Mouse (Mus musculus): ENCODE results near the gene Map2k5. TPM values are rescaled to one million over a fixed set of nuclear protein-coding genes. Genes with fewer than 3 reads are reported as not detected.

Gene Map2k5
- polyA plus RNA-seq, 1 experiment = 38.0 TPM

DNA sequence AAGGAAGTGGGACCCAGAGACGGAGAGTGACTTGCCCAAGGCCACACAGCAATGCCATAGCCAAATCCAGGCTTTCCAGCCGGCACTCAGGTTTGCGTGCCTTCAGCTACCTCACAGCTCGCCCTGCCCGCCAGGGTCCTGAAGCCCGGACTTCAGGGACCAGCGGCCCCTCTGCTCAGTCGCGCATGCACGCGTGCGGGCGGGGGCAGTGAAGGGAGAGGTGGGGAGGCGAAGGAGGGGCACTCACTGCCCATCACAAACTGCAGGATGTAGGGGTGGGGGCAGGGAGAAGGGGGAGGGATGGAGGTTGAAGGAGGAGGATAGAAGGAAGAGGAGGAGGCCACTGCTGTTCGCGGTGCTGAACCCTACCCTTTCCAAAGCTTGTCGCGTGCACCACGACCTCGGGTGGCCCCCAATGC lies 230.8 kb downstream of the Map2k5 start:
- no peak for TF ChIP-seq CTCF (IDR thresholded peaks at IDR 0.05; ENCODE audit: insufficient read depth, low read length)
- TF ChIP-seq POLR2A (IDR thresholded peaks at IDR 0.05; ENCODE audit: borderline replicate concordance, extremely low read depth, low read depth, low read length) = no peak
- no peak overlapping the region for H3K4me3 ChIP-seq (replicated peaks; ENCODE audit: extremely low read depth, low read depth, low read length)
- WGBS = 1% methylated on average over 20 of the region's 20 CpGs
- no peak for DNase-seq
- peaks cover 4% of the 10 kb centered on the region; the same call in 1 of the 2 replicates for H3K4me1 ChIP-seq (ENCODE audit: control insufficient read depth, insufficient read depth, low read length)

DNA sequence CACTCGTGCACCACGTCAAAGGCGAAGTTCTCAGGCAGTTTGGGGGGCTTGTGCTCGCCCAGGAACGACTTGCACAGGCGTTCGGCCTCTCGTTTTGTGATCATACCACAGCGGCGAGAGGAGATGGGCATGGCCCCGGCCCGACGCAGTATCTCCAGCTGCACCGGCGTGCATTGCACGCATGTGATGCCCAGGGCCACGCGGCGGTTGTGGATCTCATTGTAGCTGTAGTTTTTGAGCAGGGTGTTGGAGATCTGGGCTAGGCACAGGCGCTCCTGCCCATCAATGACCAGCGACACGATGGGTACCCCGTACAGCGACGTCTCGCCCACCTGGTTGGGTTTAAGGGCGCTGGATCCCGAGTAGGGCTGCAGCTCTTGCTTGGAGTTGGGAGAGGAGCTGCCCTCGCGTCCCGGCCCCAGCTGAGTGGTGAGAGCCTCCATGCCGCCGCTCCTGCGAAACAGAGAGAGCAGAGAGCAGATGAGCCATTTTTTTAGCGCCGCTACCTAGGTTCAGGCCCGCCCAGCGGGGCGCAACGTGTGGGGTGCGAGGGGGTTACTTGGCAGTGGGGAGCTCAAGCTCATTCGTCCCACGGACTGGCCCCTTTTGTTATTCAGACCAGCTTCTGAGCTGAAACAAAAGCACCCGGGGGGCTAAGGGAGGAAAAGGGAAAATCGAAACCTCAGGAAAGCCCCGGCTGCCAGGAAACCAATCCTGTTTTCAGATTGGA lies 231.4 kb downstream of the Map2k5 start:
- TF ChIP-seq POLR2A (IDR thresholded peaks at IDR 0.05; ENCODE audit: borderline replicate concordance, extremely low read depth, low read depth, low read length) (no peak), CTCF (IDR thresholded peaks at IDR 0.05; ENCODE audit: insufficient read depth, low read length) (no peak)
- Histone ChIP-seq H3K4me1 (ENCODE audit: control insufficient read depth, insufficient read depth, low read length) (peaks cover 4% of the 10 kb centered on the region; the same call in 1 of the 2 replicates), H3K4me3 (replicated peaks; ENCODE audit: extremely low read depth, low read depth, low read length) (no peak overlapping the region)
- DNase-seq = no peak
- 1% methylated on average over 46 of the region's 46 CpGs for WGBS

DNA sequence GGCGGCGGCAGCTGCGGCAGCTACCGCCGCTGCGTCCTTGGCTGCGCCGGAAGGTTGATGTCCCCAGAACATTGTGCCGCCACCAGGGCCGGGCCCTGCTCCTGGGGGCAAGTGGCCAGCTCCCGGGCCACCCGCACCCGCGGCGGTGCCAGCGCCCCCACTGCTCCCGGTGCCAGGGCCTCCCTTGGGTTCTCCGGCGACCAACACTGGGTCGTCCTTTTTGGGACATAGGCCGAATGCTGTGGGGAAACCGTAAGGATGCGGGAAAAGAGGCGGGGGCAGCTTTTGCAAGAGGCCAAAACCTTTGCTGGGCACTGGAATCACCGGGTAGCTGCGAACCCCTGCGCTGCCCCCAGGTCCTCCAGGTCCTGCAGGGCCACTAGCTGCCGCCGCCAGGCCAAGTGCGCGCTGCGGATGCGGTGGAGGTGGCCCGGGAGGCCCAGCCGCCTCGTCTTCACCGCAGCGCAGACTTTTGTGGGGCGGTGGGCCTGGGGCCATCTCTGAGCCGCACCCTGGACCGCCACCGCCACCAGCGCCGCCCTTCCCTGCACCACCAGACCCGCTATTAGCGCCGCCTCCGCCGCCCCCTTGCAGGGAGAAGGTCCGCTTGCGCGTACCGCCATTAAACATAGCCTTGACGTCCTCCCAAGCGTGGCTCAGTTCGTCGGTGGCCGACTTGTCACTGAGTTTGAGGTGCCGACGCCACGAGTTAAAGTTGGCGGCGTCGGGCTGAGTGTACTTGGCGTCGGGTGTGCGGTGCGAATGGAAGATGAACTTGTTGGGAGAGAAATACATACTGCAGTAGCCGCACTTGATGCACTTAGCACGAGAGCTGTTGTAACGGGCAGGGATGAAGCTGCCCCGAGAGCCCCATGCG lies 232.2 kb downstream of the Map2k5 start:
- Histone ChIP-seq H3K4me1 (ENCODE audit: control insufficient read depth, insufficient read depth, low read length) (peaks cover 4% of the 10 kb centered on the region; the same call in 1 of the 2 replicates), H3K4me3 (replicated peaks; ENCODE audit: extremely low read depth, low read depth, low read length) (no peak overlapping the region)
- 1% methylated on average over 73 of the region's 73 CpGs for WGBS
- TF ChIP-seq CTCF (IDR thresholded peaks at IDR 0.05; ENCODE audit: insufficient read depth, low read length) (no peak), POLR2A (IDR thresholded peaks at IDR 0.05; ENCODE audit: borderline replicate concordance, extremely low read depth, low read depth, low read length) (no peak)
- DNase-seq = no peak

DNA sequence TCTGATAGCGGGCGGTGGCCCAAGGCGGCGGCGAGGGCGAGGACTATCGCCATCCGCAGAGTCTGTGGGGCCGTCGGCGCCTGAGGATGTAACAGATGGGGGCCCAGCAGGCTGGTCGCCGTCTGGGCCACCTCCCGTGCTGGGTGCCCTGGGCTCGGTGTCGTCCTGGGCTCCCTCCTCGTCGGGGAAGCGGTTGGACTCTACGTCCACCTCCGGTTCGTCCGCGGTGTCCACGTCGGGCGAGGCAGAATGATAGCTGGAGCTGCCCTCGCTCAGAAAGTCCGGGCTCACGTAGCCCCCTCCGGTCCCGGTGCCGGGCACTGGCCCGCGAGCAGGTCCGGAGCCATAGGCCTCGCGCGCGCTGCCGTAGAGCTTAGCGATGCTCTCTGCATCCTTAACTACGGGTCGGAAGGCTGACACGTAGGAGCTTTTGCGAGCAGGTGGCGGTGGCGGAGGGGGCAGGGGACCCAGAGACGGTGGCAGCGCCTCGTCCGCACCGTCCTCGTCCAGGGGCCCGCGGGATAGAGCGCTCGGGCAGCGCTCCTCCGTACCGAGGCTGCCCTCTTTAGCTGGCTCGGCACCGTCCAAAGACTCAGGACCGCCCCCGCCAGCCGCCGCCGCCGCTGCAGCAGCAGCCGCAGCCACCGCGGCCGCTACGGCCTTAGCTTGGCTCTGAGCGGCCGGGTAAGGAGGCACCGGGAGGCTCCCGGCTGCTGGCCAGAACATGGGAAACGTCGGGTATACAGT lies 233.0 kb downstream of the Map2k5 start:
- Histone ChIP-seq H3K4me1 (ENCODE audit: control insufficient read depth, insufficient read depth, low read length) (peaks cover 4% of the 10 kb centered on the region; the same call in 1 of the 2 replicates), H3K4me3 (replicated peaks; ENCODE audit: extremely low read depth, low read depth, low read length) (no peak overlapping the region)
- DNase-seq = no peak
- WGBS = 3% methylated on average over 80 of the region's 80 CpGs
- TF ChIP-seq POLR2A (IDR thresholded peaks at IDR 0.05; ENCODE audit: borderline replicate concordance, extremely low read depth, low read depth, low read length) (no peak), CTCF (IDR thresholded peaks at IDR 0.05; ENCODE audit: insufficient read depth, low read length) (no peak)

DNA sequence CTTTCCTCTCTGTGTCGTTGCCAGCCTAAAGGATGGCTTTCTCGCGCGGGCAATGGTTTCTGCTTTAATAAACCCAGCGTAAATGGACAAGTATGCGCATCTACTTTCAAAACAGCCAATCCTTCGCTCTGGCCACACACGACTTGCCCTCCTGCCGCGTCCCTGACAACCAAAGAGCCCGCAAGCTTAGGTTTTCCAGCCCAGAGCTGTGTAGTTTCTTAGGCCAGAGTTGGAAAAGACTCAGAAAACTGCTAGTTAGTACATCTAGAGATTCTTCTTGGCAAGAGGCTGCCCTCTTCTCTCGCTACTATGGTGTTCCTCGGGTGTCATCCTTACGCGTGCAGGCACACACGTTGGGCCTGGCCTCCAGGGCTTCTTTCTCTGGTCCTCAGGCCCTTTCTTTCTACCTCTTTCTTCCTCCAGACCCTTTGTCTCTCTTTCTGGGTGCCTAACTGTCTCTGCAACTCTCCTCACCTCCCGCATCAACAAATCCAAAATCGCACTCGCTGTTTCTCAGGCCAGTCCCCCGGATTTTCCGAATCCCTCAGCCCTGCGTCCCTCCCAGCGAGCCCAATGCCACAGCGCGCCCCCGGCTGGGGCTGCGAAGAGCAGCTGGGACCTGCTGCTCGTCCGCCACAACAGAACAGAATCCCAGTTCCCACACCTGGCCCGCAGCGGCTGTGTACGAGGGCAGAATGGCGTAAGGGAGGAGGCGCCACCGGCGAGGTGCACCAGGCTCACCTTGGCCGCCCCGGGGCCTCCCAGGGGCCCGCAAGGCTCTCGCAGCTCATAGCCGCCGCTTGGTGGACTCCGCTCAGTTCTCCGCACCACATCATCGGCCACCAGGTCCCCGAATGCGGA lies 233.8 kb downstream of the Map2k5 start:
- H3K4me3 ChIP-seq (replicated peaks; ENCODE audit: extremely low read depth, low read depth, low read length) = no peak overlapping the region
- DNase-seq = no peak
- 3% methylated on average over 47 of the region's 47 CpGs for WGBS
- H3K4me1 ChIP-seq (ENCODE audit: control insufficient read depth, insufficient read depth, low read length) = peaks cover 4% of the 10 kb centered on the region; the same call in 1 of the 2 replicates
- TF ChIP-seq CTCF (IDR thresholded peaks at IDR 0.05; ENCODE audit: insufficient read depth, low read length) (no peak), POLR2A (IDR thresholded peaks at IDR 0.05; ENCODE audit: borderline replicate concordance, extremely low read depth, low read depth, low read length) (no peak)

DNA sequence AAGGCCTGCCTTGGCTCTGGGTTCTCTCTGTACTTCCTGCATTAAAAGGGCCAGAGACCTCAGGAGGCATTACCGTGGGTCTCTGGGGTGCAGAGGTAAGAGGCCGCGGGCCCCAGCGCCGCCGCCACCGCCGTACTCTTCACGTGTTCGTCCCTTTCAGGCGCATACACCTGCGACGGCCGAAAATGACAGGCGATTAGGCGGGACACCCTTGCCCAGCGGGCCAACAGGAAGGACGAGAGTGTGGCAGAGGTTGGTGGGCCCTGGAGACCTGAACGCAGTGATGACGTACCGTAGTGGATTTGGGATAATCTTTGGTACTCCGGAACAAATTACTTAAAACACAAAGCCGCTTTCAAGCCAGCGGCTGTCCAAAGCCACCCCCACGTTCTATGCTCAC lies 234.5 kb downstream of the Map2k5 start:
- no peak for TF ChIP-seq CTCF (IDR thresholded peaks at IDR 0.05; ENCODE audit: insufficient read depth, low read length)
- no peak for TF ChIP-seq POLR2A (IDR thresholded peaks at IDR 0.05; ENCODE audit: borderline replicate concordance, extremely low read depth, low read depth, low read length)
- DNase-seq = no peak
- WGBS = 2% methylated on average over 25 of the region's 25 CpGs
- H3K4me1 ChIP-seq (ENCODE audit: control insufficient read depth, insufficient read depth, low read length) = peaks cover 4% of the 10 kb centered on the region; the same call in 1 of the 2 replicates
- no peak overlapping the region for H3K4me3 ChIP-seq (replicated peaks; ENCODE audit: extremely low read depth, low read depth, low read length)

DNA sequence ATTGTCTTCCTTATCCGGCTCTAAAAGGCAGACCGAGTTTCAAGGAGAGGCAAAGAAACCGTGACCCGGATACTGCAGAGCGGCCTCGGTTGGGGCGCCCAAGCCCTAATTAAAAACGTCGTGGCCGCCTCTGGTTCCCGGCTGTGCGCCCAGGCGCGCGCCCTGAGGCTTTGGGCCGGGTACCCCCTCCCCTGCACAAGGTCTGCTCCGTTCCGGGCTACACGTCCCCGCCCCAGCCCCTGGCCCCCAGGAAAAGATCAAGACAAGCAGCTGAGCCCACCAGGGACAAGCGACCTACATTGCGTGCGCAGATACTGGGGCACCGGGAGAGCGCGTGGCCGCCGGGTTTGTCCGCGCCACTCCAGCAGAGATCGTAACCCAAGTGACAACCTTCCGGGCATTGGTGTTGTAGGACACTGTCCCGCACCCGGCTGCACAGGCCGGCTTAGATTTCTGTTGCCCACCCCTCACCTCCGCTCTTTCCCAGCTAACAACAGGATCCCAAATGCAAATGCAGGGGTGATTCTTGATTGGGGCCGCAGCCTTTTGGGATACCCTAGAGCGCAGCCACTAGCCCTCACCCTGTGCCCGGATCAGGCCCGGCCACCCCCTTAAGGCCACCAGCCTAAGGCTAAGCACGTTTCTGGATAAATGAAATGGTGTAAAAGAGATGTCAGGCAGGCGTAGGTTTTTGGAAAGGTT lies 235.2 kb downstream of the Map2k5 start:
- Histone ChIP-seq H3K4me1 (ENCODE audit: control insufficient read depth, insufficient read depth, low read length) (peaks cover 4% of the 10 kb centered on the region; the same call in 1 of the 2 replicates), H3K4me3 (replicated peaks; ENCODE audit: extremely low read depth, low read depth, low read length) (no peak overlapping the region)
- no peak for DNase-seq
- WGBS = 3% methylated on average over 42 of the region's 42 CpGs
- no peak for TF ChIP-seq POLR2A (IDR thresholded peaks at IDR 0.05; ENCODE audit: borderline replicate concordance, extremely low read depth, low read depth, low read length)
- no peak for TF ChIP-seq CTCF (IDR thresholded peaks at IDR 0.05; ENCODE audit: insufficient read depth, low read length)

Data from lung, adult 2 months (tissue).